Mouse (Mus musculus) heart, embryonic 11.5 days (tissue): ENCODE results near the gene Ptprn2. TPM values are rescaled to one million over a fixed set of nuclear protein-coding genes. Genes with fewer than 3 reads are reported as not detected.

Experiments
- ATAC-seq: fragments of 200-750 bp; cut with Nextera tagmentation; replicated peaks from 2 replicates; pipeline ENCODE4 v1.8.0; 2017; ENCODE audit warnings: moderate library complexity; ENCODE audit not compliant: insufficient number of reproducible peaks, low FRiP score, low TSS enrichment
- H3K27ac ChIP-seq: fragments of 300-500 bp; sonication (generic); 2 replicates; pipeline ENCODE4 v1.5.1; 2014; ENCODE audit warnings: mild to moderate bottlenecking, low read depth, low read length
- H3K27me3 ChIP-seq: fragments of 300-500 bp; sonication (generic); 2 replicates; pipeline ENCODE4 v1.6.1; 2014; ENCODE audit warnings: mild to moderate bottlenecking, low read length, mixed read lengths; ENCODE audit not compliant: control insufficient read depth, insufficient read depth
- H3K36me3 ChIP-seq: fragments of 300-500 bp; sonication (generic); 2 replicates; pipeline ENCODE4 v1.6.1; 2014; ENCODE audit warnings: mild to moderate bottlenecking, low read length, moderate library complexity, mixed read lengths; ENCODE audit not compliant: control insufficient read depth, insufficient read depth
- H3K4me1 ChIP-seq: fragments of 300-500 bp; sonication (generic); 2 replicates; pipeline ENCODE4 v1.6.1; 2014; ENCODE audit warnings: low read length; ENCODE audit not compliant: control insufficient read depth, insufficient read depth
- H3K4me2 ChIP-seq: fragments of 300-500 bp; sonication (generic); 2 replicates; pipeline ENCODE4 v1.6.1; 2014; ENCODE audit warnings: mild to moderate bottlenecking, moderate library complexity
- H3K4me3 ChIP-seq: fragments of 300-500 bp; sonication (generic); 2 replicates; pipeline ENCODE4 v1.5.1; 2014; ENCODE audit warnings: low read depth, low read length
- H3K9ac ChIP-seq: fragments of 300-500 bp; sonication (generic); 2 replicates; pipeline ENCODE4 v1.6.1; 2014; ENCODE audit warnings: mild to moderate bottlenecking, low read depth, low read length, moderate library complexity
- H3K9me3 ChIP-seq: fragments of 300-500 bp; sonication (generic); replicated peaks from 2 replicates; pipeline ENCODE4 v1.6.1; 2016; ENCODE audit warnings: low read length; ENCODE audit not compliant: control insufficient read depth
- WGBS: fragments of 180-500 bp; shearing (Covaris S2); extraction: QIAGEN DNeasy Blood & Tissue Kit; methylation state at CpG from one replicate; pipeline ENCODE4 v1.1.7; 2014; ENCODE audit not compliant: insufficient replicate concordance; 5-methylcytosine and 5-hydroxymethylcytosine counted together
- polyA plus RNA-seq: library from polyadenylated mRNA; unstranded; fragments of >200 nt; fragmentation: Nextera tagmentation; extraction: Ambion mirVana; gene quantifications from 2 replicates; pipeline ENCODE4 v1.2.1, GENCODE M21; 2014

Gene Ptprn2
- polyA plus RNA-seq, 1 experiment from 2014 or later, result not detected

DNA sequence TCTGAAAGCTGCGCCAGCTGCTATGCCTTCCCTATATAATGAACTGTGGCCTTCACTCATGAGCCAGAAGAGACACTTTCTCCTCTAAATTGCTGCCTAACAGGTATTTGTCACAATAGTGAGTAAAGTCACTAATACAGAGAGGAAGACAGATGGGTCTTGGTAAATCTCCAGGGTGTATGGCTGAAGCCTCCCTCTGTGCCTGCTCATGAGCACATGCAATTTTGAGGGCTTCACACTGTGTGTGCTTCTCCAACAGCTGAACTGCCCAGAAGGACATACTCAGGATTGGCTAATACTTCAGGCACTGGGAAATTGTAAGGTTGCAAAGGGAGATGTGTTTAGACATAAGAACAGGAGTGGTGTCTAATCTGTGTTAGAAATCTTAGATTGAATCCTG is 478.4 kb downstream of the Ptprn2 start:
- Histone ChIP-seq H3K9ac (no peak overlapping the region), H3K4me2 (no peak overlapping the region), H3K36me3 (no peaks in the 10 kb centered on the region), H3K4me3 (no peak overlapping the region), H3K9me3 (no peaks in the 10 kb centered on the region), H3K27ac (no peak overlapping the region), H3K4me1 (no peaks in the 10 kb centered on the region), H3K27me3 (no peaks in the 10 kb centered on the region)
- no peak for ATAC-seq
- WGBS, result 78% methylated on average over 1 of the region's 1 CpGs

DNA sequence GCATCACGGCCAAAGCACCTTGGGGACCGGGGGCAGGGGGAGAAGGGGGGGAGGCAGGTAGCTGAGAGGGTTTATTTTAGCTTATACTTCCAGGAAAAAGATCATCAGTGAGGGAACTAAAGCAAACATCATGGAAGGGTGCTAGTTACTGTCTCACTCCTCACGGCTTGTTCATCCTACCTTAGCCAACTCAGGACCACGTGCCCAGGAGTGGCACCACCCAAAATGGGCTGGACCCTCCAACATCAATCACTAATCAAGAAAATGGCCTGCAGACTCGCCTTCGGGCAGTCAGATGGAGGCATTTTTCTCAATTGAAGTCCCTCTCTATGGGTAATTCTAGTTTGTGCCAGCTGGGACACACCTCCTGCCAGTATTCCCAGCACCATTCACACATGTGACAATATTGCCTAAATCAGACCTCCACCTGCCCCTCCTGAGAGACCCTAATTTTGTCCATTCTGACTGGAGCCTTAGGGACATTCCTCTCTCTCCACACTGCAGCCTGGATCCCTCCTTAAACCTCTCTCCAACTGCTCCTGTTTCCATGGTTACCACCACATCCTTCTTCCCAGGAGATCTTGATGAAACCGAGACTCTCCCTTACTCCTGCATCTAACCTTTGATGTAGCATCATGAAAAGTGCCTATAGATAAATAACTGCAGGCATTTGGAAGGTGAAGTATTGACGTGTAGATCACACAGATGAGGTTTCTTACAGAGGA is 482.9 kb downstream of the Ptprn2 start:
- Histone ChIP-seq H3K27me3 (no peaks in the 10 kb centered on the region), H3K9ac (no peak overlapping the region), H3K4me3 (no peak overlapping the region), H3K9me3 (no peaks in the 10 kb centered on the region), H3K4me1 (no peaks in the 10 kb centered on the region), H3K36me3 (no peaks in the 10 kb centered on the region), H3K4me2 (no peak overlapping the region), H3K27ac (no peak overlapping the region)
- ATAC-seq, result no peak
- WGBS, result 63% methylated on average over 8 of the region's 8 CpGs

DNA sequence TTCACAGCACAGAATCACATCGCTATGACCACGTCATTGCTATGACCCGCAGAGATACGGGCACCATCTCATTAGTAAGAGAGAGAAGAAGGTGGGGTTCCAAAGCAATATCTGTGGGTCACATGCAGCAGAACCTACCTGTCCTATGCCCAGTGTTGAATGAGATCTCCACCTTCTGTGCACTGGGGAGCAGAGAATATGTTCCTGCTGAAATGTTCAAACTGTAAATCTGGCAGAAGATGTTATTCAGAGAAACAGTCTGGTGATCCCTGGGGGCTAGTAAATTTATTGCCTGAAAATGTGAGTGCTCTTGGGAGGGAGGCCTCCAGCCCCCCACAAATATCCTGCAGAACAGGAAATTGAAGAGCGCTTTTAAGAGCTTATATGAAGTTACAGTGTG is 490.0 kb downstream of the Ptprn2 start:
- no peak overlapping the region for H3K27ac ChIP-seq
- ATAC-seq, result no peak

DNA sequence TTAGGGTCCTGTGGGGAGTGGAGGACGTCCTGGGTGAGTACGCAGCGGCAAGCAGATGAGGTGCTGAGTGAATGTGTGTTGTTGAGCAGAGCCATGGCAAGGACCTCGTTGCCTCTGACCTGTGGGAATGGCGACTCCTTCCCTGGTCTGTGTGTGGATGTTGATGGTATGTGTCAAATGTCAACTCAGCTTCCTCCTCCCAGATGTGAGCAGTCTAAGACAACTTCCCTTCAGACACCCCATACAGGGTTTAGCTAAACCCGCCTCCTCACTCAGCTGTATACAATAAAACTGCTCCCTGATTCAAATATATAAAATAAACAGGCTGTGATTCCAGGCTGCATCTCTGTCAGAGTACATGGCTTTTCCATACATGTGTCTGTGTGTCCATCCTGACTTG is 491.5 kb downstream of the Ptprn2 start:
- no peaks in the 10 kb centered on the region for H3K4me1 ChIP-seq
- no peak overlapping the region for H3K9ac ChIP-seq
- no peak for ATAC-seq
- H3K4me2 ChIP-seq, result no peak overlapping the region
- WGBS, result 37% methylated on average over 6 of the region's 6 CpGs
- no peaks in the 10 kb centered on the region for H3K36me3 ChIP-seq
- H3K4me3 ChIP-seq, result no peak overlapping the region
- no peak overlapping the region for H3K27ac ChIP-seq
- no peaks in the 10 kb centered on the region for H3K9me3 ChIP-seq
- no peaks in the 10 kb centered on the region for H3K27me3 ChIP-seq

More for the DNA sequence above, 490.0 kb downstream of the Ptprn2 start:
- no peak overlapping the region for H3K4me3 ChIP-seq
- 79% methylated on average over 5 of the region's 5 CpGs for WGBS
- H3K9me3 ChIP-seq, result no peaks in the 10 kb centered on the region
- no peak overlapping the region for H3K9ac ChIP-seq
- no peaks in the 10 kb centered on the region for H3K4me1 ChIP-seq
- H3K4me2 ChIP-seq, result no peak overlapping the region
- H3K27me3 ChIP-seq, result no peaks in the 10 kb centered on the region
- no peaks in the 10 kb centered on the region for H3K36me3 ChIP-seq

- no peak overlapping the region for H3K27ac ChIP-seq
- no peaks in the 10 kb centered on the region for H3K36me3 ChIP-seq
- no peaks in the 10 kb centered on the region for H3K9me3 ChIP-seq
- 80% methylated on average over 6 of the region's 6 CpGs for WGBS
- no peak for ATAC-seq
- no peaks in the 10 kb centered on the region for H3K4me1 ChIP-seq
- H3K4me2 ChIP-seq, result no peak overlapping the region
- no peaks in the 10 kb centered on the region for H3K27me3 ChIP-seq
- H3K4me3 ChIP-seq, result no peak overlapping the region
- H3K9ac ChIP-seq, result no peak overlapping the region
Measured at GRCm38 (mm10) chr12:116978201-116978600, 492.7 kb downstream of the Ptprn2 start.

- Histone ChIP-seq H3K4me1 (no peaks in the 10 kb centered on the region), H3K27me3 (no peaks in the 10 kb centered on the region)
- WGBS, result 70% methylated on average over 1 of the region's 1 CpGs
Measured at GRCm38 (mm10) chr12:116981315-116981714, 495.8 kb downstream of the Ptprn2 start.

GRCm38 (mm10) chr12:116989144-116989543 is 503.6 kb downstream of the Ptprn2 start:
- no peak for ATAC-seq
- no peak overlapping the region for H3K9ac ChIP-seq
- H3K4me1 ChIP-seq, result no peaks in the 10 kb centered on the region
- H3K27ac ChIP-seq, result no peak overlapping the region
- H3K4me2 ChIP-seq, result no peak overlapping the region
- 61% methylated on average over 10 of the region's 10 CpGs for WGBS
- H3K4me3 ChIP-seq, result no peak overlapping the region
- no peaks in the 10 kb centered on the region for H3K36me3 ChIP-seq
- no peaks in the 10 kb centered on the region for H3K9me3 ChIP-seq
- H3K27me3 ChIP-seq, result no peaks in the 10 kb centered on the region

More at GRCm38 (mm10) chr12:116981315-116981714, 495.8 kb downstream of the Ptprn2 start:
- Histone ChIP-seq H3K27ac (no peak overlapping the region), H3K36me3 (no peaks in the 10 kb centered on the region), H3K9ac (no peak overlapping the region), H3K4me3 (no peak overlapping the region), H3K4me2 (no peak overlapping the region), H3K9me3 (no peaks in the 10 kb centered on the region)
- no peak for ATAC-seq

- no peak overlapping the region for H3K27ac ChIP-seq
- no peak overlapping the region for H3K4me3 ChIP-seq
- no peaks in the 10 kb centered on the region for H3K9me3 ChIP-seq
- no peaks in the 10 kb centered on the region for H3K4me1 ChIP-seq
- H3K36me3 ChIP-seq, result no peaks in the 10 kb centered on the region
- no peaks in the 10 kb centered on the region for H3K27me3 ChIP-seq
- 53% methylated on average over 2 of the region's 2 CpGs for WGBS
- H3K9ac ChIP-seq, result no peak overlapping the region
- no peak overlapping the region for H3K4me2 ChIP-seq
- ATAC-seq, result no peak
Measured at GRCm38 (mm10) chr12:117001546-117002148, 516.1 kb downstream of the Ptprn2 start.
